Mouse (Mus musculus): ENCODE results near the gene Gpr87. TPM values are rescaled to one million over a fixed set of nuclear protein-coding genes. Genes with fewer than 3 reads are reported as not detected.

Gpr87 gene
- polyA plus RNA-seq, 1 experiment from 2014 or later: 0.31 TPM

- 91% methylated on average over 3 of the region's 3 CpGs for WGBS
Measured at GRCm38 (mm10) chr3:59129547-59129946, 65.4 kb downstream of the Gpr87 start.

More at GRCm38 (mm10) chr3:59129547-59129946, 65.4 kb downstream of the Gpr87 start:
- Histone ChIP-seq H3K36me3 (replicated peaks) (no peaks in the 10 kb centered on the region), H3K4me3 (no peak overlapping the region), H3K27me3 (replicated peaks; ENCODE audit: low read depth, poor library complexity, severe bottlenecking) (no peaks in the 10 kb centered on the region), H3K9me3 (no peaks in the 10 kb centered on the region), H3K4me1 (peaks cover 12% of the 10 kb centered on the region; the same call in 1 of the 2 replicates), H3K27ac (replicated peaks) (no peak overlapping the region)
- DNase-seq (ENCODE audit: low spot score): no peak

Other genes starting within 250 kb of the Gpr87 start
- 2.0 and 2.6 TPM in 2 replicates for gene Med12l, start 189.3 kb downstream of the Gpr87 start, polyA plus RNA-seq (2016; fragmentation: Nextera tagmentation; extraction: Ambion mirVana)
- 1.1 TPM in 2 replicates for gene Gpr171, start 93.3 kb downstream of the Gpr87 start, polyA plus RNA-seq (2016; fragmentation: Nextera tagmentation; extraction: Ambion mirVana)
- gene P2ry14, start 41.5 kb downstream of the Gpr87 start, polyA plus RNA-seq (2016; fragmentation: Nextera tagmentation; extraction: Ambion mirVana): 1.6 and 1.8 TPM in 2 replicates
- 0.30 and 0.47 TPM in 2 replicates for gene P2ry13, start 15.8 kb upstream of the Gpr87 start, polyA plus RNA-seq (2016; fragmentation: Nextera tagmentation; extraction: Ambion mirVana)
- gene P2ry12, start 67.8 kb upstream of the Gpr87 start, polyA plus RNA-seq (2016; fragmentation: Nextera tagmentation; extraction: Ambion mirVana): 0.65 and 1.0 TPM in 2 replicates
- 4.6 and 5.7 TPM in 2 replicates for gene Igsf10, start 149.3 kb upstream of the Gpr87 start, polyA plus RNA-seq (2016; fragmentation: Nextera tagmentation; extraction: Ambion mirVana)